Mouse (Mus musculus) liver, postnatal 0 days (tissue): Measurements from ENCODE around the gene Cnot6l.

Experiments used
- CTCF ChIP-seq: sonication (generic); IDR thresholded peaks from 2 replicates; pipeline ENCODE4 v1.5.1; 2016; ENCODE audit warnings: antibody characterized with exemption, low read depth
- EP300 ChIP-seq: IDR thresholded peaks from 2 replicates; pipeline ENCODE4 v1.6.1; 2016; ENCODE audit warnings: antibody characterized with exemption, low read depth, mild to moderate bottlenecking

- TF ChIP-seq CTCF = no peak
- no peak for TF ChIP-seq EP300
These were observed 36.3 kb upstream of the Cnot6l start for GRCm38 (mm10) chr5:96200269-96200668.
